Mouse (Mus musculus) splenic B cell, adult 2 months (primary cell): Measurements from ENCODE around the gene Frmpd2.

ENCODE experiments used
- DNase-seq: peaks from one replicate; pipeline ENCODE4 v3.0.0-alpha.2; 2011; ENCODE audit warnings: low read depth, low spot score
- H3K27me3 ChIP-seq: 2 replicates; pipeline ENCODE4 v1.6.1; 2012; ENCODE audit warnings: mild to moderate bottlenecking, low read length, moderate library complexity, mixed read lengths; ENCODE audit not compliant: control insufficient read depth, poor library complexity, insufficient read depth, severe bottlenecking
- H3K36me3 ChIP-seq: 2 replicates; pipeline ENCODE4 v1.6.1; 2012; ENCODE audit warnings: mild to moderate bottlenecking, low read length, moderate library complexity, mixed read lengths; ENCODE audit not compliant: control insufficient read depth, poor library complexity, insufficient read depth, severe bottlenecking

The Frmpd2 gene

GRCm38 (mm10) chr14:33481991-33482390 lies 10.5 kb downstream of the Frmpd2 start:
- DNase-seq = no peak
- H3K36me3 ChIP-seq = no peaks in the 10 kb centered on the region
- H3K27me3 ChIP-seq = no peaks in the 10 kb centered on the region

DNA sequence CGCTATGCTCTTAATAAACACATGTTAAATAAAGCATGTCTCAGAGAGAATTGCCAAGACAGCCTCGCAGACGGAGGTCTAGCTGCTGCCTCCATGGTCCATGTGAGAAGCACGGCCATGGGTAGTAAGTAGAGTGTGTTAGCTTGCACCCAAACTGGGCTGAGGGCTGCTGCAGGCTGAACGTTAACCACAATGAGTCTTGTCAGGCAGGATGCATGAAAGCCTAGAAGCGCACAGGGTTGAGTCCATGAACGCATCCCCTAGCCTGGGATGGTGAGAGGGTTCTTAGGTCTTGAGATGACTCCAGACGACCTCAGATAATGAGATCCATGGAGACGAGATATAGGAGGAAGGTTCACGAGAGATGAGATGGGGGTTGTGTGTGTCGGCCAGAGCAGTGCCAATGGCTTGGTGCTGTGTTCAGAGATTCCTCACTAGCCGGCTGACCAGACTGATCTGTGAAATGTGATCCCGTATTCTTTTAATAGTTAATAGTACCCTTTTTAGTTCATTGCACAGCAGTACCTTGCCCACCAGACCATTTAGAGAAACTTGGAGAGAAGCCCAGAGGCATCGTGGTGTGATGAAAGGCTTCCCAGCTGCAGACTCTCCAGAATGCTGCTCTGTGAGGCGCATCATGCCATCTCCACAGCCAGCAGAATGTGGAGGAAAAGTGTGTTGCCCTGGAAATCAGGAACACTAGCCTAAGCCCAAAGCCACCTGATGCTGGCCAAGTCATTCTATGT lies 16.5 kb downstream of the Frmpd2 start:
- no peaks in the 10 kb centered on the region for H3K36me3 ChIP-seq
- no peak for DNase-seq

GRCm38 (mm10) chr14:33495226-33495625 lies 23.7 kb downstream of the Frmpd2 start:
- Histone ChIP-seq H3K27me3 (no peaks in the 10 kb centered on the region), H3K36me3 (no peaks in the 10 kb centered on the region)
- DNase-seq = no peak

More for the DNA sequence above, 16.5 kb downstream of the Frmpd2 start:
- no peaks in the 10 kb centered on the region for H3K27me3 ChIP-seq

DNA sequence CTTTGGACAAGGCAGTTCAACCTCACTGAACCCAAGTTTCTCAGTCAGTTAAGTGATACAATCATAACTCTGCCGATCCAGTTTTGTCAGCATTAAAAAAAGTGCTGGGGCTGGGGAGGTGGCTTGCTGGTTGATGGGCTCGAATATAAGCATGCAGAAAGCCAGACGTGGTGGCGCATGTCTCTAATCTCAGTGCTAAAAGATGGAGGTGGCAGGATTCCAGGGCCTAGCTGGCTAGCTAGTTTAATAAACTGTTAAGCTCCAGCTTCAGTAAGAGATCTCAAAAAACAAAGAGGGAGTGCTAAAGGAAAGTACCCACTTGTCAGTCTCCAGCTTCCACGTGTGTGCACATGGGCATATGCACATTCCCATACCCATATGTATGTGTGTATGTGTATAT lies 25.9 kb downstream of the Frmpd2 start:
- no peaks in the 10 kb centered on the region for H3K27me3 ChIP-seq
- H3K36me3 ChIP-seq = no peaks in the 10 kb centered on the region
- no peak for DNase-seq

- no peak for DNase-seq
- Histone ChIP-seq H3K36me3 (no peaks in the 10 kb centered on the region), H3K27me3 (no peaks in the 10 kb centered on the region)
These were observed 27.4 kb downstream of the Frmpd2 start for GRCm38 (mm10) chr14:33498849-33499248.

- no peaks in the 10 kb centered on the region for H3K36me3 ChIP-seq
- no peak for DNase-seq
- no peaks in the 10 kb centered on the region for H3K27me3 ChIP-seq
These were observed 29.1 kb downstream of the Frmpd2 start for GRCm38 (mm10) chr14:33500631-33501030.

DNA sequence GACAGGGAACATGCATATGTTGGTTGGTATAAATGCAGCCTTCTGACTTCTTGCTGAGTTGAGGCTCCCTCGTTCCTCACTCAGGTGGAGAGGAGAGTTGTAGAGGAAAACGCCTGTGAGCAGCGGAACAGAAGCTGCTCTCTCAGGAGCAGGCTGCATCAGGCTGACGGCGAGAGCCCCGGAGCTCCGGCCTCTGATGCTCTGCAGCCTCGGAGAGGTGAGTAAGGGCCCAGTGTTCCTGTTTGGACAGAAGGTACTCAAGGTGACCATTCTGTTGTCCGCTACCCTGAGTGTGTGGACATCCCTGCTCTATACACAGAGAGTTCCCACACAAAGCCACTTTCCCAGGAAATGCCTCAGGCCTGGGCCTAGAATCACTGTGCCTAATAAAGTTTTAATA lies 31.8 kb downstream of the Frmpd2 start:
- no peaks in the 10 kb centered on the region for H3K27me3 ChIP-seq
- H3K36me3 ChIP-seq = no peaks in the 10 kb centered on the region
- no peak for DNase-seq

GRCm38 (mm10) chr14:33506696-33507095 lies 35.2 kb downstream of the Frmpd2 start:
- Histone ChIP-seq H3K36me3 (no peaks in the 10 kb centered on the region), H3K27me3 (no peaks in the 10 kb centered on the region)
- DNase-seq = no peak

DNA sequence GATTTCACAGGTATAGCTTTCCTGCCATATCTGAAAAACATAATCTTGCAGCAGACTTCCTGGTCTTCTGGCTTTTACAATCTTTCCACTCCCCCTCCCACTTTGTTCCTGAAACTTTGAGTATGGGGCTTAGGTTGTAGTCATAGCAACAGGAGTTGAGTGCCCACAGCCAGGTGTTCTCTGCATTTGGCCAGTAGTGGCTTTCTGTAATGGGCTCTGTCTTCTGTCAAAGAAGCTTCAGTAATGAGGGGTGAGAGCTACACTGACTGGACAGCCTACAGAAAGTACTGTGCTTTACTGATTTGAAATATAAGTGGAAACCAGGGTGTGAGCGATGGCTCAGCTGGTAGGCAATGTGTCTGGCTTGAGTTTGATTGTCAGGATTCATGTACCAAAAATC lies 37.2 kb downstream of the Frmpd2 start:
- Histone ChIP-seq H3K27me3 (no peaks in the 10 kb centered on the region), H3K36me3 (no peaks in the 10 kb centered on the region)
- no peak for DNase-seq

GRCm38 (mm10) chr14:33513877-33514276 lies 42.4 kb downstream of the Frmpd2 start:
- Histone ChIP-seq H3K27me3 (no peaks in the 10 kb centered on the region), H3K36me3 (no peaks in the 10 kb centered on the region)
- DNase-seq = no peak

DNA sequence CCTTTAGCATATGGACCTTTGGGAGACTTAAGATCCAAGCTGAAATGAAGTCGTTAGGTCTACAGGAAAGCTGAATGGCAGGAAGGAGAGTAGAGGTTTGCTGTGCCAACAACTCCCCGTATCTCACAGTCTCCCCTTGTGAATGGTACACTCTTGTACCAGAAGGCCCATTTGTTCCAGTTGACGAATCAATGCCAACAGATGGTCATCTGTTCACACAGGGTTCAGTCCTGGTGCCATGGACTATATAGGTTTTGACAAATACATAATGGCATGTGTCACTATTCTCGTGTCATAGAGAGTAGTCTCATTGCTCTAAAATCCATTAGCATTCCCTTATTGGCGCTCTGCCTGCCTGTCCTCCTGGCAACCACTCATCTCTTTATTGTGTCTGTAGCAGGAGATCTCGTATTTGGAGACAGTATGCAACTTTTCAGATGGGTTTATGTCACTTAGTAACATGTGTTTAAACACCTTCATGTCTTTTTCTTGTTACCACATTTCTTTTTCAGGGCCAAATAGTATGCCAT lies 43.3 kb downstream of the Frmpd2 start:
- no peak for DNase-seq
- no peaks in the 10 kb centered on the region for H3K27me3 ChIP-seq
- no peaks in the 10 kb centered on the region for H3K36me3 ChIP-seq

- no peaks in the 10 kb centered on the region; the same call in 1 of the 2 replicates for H3K27me3 ChIP-seq
- DNase-seq = no peak
- no peaks in the 10 kb centered on the region for H3K36me3 ChIP-seq
These were observed 50.0 kb downstream of the Frmpd2 start for GRCm38 (mm10) chr14:33521538-33521937.

GRCm38 (mm10) chr14:33525272-33525983 lies 53.9 kb downstream of the Frmpd2 start:
- DNase-seq = no peak

GRCm38 (mm10) chr14:33526621-33527020 lies 55.1 kb downstream of the Frmpd2 start:
- H3K36me3 ChIP-seq = no peaks in the 10 kb centered on the region
- no peak for DNase-seq
- no peaks in the 10 kb centered on the region; the same call in 1 of the 2 replicates for H3K27me3 ChIP-seq

More at GRCm38 (mm10) chr14:33525272-33525983, 53.9 kb downstream of the Frmpd2 start:
- H3K36me3 ChIP-seq = no peaks in the 10 kb centered on the region
- no peaks in the 10 kb centered on the region; the same call in 1 of the 2 replicates for H3K27me3 ChIP-seq

DNA sequence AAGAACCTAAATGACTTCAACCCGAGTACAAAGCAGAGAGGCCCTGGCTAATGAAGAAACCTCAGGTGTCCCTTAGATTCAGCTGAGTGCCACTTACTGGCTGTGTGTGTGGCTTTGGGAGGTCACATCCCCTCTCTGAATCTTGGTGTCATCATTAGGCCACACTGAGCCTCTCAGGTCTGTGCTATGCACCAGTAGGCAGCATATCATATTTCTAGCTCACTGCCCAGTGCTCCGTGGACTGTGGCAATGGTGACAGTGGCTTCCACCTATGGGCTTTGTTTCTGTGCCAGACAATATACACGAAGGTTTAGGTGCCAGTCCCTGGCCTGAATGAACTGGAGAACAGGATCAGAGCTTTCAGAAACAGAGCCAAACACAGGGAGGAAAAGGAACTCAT lies 56.4 kb downstream of the Frmpd2 start:
- Histone ChIP-seq H3K36me3 (no peaks in the 10 kb centered on the region), H3K27me3 (no peaks in the 10 kb centered on the region; the same call in 1 of the 2 replicates)
- no peak for DNase-seq
